Mouse (Mus musculus): ENCODE results near the gene Pcbp4.

DNA sequence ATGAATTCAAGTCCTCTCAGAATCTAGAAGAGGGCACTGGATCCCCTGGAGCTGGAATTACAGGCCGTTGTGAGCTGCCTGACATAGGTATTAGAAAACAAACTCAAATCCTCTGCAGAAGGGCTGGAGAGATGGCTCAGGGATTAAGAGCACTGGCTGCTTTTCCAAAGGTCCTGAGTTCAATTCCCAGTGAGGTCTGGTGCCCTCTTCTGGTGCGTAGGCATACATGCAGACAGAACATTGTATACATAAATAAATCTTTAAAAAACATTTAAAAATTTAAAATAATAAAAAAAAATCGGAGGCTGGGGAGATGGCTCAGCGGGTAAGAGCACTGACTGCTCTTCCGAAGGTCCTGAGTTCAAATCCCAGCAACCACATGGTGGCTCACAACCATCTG lies 10.4 kb upstream of the Pcbp4 start:
- no peak for TF ChIP-seq CTCF (IDR thresholded peaks at IDR 0.05; ENCODE audit: extremely low read depth, insufficient read length, insufficient replicate concordance, low read depth, low read length)
- TF ChIP-seq POLR2A (IDR thresholded peaks at IDR 0.05; ENCODE audit: low read depth, low read length) = no peak
